In the genomic region with DNA sequence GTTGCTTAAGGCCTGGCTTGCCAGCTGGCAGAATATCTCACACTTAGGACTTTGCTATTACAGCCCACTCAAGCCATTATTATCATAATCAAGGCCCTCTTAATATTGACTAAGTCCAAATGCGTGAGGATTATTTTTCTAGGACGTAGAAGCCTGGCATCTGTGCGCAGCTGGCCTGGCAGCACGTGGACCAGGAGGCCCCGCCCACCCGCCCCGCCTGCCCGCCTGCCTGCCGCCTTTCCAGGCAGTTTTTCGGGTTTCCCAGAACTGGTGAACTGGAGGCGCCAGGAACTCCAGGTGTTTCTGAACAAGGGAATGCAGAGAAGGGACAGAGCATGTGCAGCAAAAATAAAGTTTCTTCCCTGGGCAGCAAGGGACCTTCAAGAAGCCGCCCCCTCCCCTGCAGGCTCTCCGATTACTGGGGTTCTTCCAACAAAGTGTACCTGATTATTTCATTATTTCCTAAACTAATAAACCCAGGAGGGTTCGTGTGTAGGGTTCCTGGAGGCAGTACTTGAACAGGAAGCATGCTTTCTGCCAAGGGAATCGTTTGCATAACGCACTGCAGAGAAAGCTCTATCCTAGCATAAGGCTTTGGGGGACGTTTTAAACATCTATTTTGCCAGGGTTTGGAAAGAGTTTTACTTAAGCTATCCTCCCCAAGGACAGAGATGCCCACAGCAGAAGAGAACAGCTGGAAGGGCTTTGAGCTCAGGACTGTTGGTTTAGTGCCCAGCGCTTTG, we compare ENCODE assay signal across 9 mouse cellular contexts. TPM values are rescaled to one million over a fixed set of nuclear protein-coding genes. Genes with fewer than 3 reads are reported as not detected.
DNase-seq lines count a peak whose midpoint lies in the region; ATAC-seq lines count a peak whose summit lies in the region.
"Had no signal": no experiment of that assay in that cellular context is flagged by ENCODE, and none has a peak within 500 bp of the region (broad histone marks: within the 10 kb centered on the region; RNA-seq: fewer than 3 reads in every experiment).

No protein-coding gene starts in this region.

- H3K4me2 ChIP-seq in forebrain, embryonic 13.5 days = peak overlapping the region; percentile 50
- H3K4me2 ChIP-seq in hindbrain, embryonic 11.5 days (replicated peaks; ENCODE audit: low read depth, low read length) = peak overlapping the region; percentile 26; the same call in 1 of the 2 replicates

- H3K27ac ChIP-seq in forebrain, embryonic 13.5 days = no peak overlapping the region
- no peak overlapping the region for H3K27ac ChIP-seq in hindbrain, embryonic 11.5 days (ENCODE audit: low read depth, low read length)

- no peaks in the 10 kb centered on the region for H3K27me3 ChIP-seq in forebrain, embryonic 13.5 days
- H3K27me3 ChIP-seq in hindbrain, embryonic 11.5 days (ENCODE audit: control insufficient read depth, insufficient read depth, low read length) = no peaks in the 10 kb centered on the region

- ATAC-seq in forebrain, embryonic 13.5 days = peak; percentile 90
- ATAC-seq in hindbrain, embryonic 11.5 days (ENCODE audit: low FRiP score) = peak; percentile 49
- ATAC-seq in megakaryocyte, adult 5-6 weeks (ENCODE audit: poor library complexity, severe bottlenecking) = no peak

- peak overlapping the region; percentile 19 for H3K4me3 ChIP-seq in forebrain, embryonic 13.5 days
- 0 out of 2 replicates have a peak overlapping the region, but pooled peaks have one; percentile 6 for H3K4me3 ChIP-seq in hindbrain, embryonic 11.5 days (ENCODE audit: low read depth, low read length)

- WGBS in forebrain, embryonic 13.5 days = 17% methylated on average over 18 of the region's 18 CpGs
- 18% methylated on average over 18 of the region's 18 CpGs for WGBS in hindbrain, embryonic 11.5 days

- no peak overlapping the region for H3K9ac ChIP-seq in forebrain, embryonic 13.5 days
- H3K9ac ChIP-seq in hindbrain, embryonic 11.5 days (ENCODE audit: low read depth, low read length) = no peak overlapping the region

- H3K9me3 ChIP-seq in forebrain, embryonic 13.5 days (replicated peaks) = no peaks in the 10 kb centered on the region
- no peaks in the 10 kb centered on the region for H3K9me3 ChIP-seq in hindbrain, embryonic 11.5 days (ENCODE audit: control insufficient read depth, low read length)

- H3K4me1 ChIP-seq in forebrain, embryonic 13.5 days = peaks cover 5% of the 10 kb centered on the region; the same call in 1 of the 2 replicates
- H3K4me1 ChIP-seq in hindbrain, embryonic 11.5 days (replicated peaks; ENCODE audit: control insufficient read depth, insufficient read depth, low read length) = no peaks in the 10 kb centered on the region

- no peaks in the 10 kb centered on the region for H3K36me3 ChIP-seq in forebrain, embryonic 13.5 days (ENCODE audit: poor library complexity, severe bottlenecking)
- H3K36me3 ChIP-seq in hindbrain, embryonic 11.5 days (ENCODE audit: control insufficient read depth, insufficient read depth, low read length) = no peaks in the 10 kb centered on the region

- peak; percentile 49 for DNase-seq in embryo, embryonic 10.5 days (ENCODE audit: low spot score)
- peak; percentile 34 for DNase-seq in hindbrain, embryonic 11.5 days (ENCODE audit: low spot score)
- peak; percentile 45 for DNase-seq in liver
- DNase-seq in neural tube, embryonic 10.5 days (ENCODE audit: extremely low spot score, low spot score) = peak; percentile 38
- DNase-seq in cerebellum, postnatal 4 days (ENCODE audit: low spot score in 2 of 2) = no peak
- no peak for DNase-seq in spleen, adult 12 weeks (ENCODE audit: low spot score)

RNA-seq across cellular contexts. Expression of a gene that starts 8.4 kb away (rescaled TPM):
- 0.22 TPM in 1 of 2 replicates, not detected in the other for polyA plus RNA-seq in forebrain, embryonic 13.5 days (2015; fragmentation: Nextera tagmentation; extraction: Ambion mirVana)
- polyA plus RNA-seq in hindbrain, embryonic 11.5 days (2014; fragmentation: Nextera tagmentation; extraction: Ambion mirVana) = 0.34 TPM in 1 of 2 replicates, not detected in the other
- 1.6 and 3.5 TPM in 2 replicates for total RNA-seq in megakaryocyte, adult 5-6 weeks (2015)
- total RNA-seq in megakaryocyte, adult 5-6 weeks (2017) = 1.6 and 4.7 TPM in 2 replicates
- total RNA-seq: left cerebral cortex, postnatal 25 days had no signal

RNA-seq across cellular contexts. Expression of a gene that starts 10.1 kb away (rescaled TPM):
- 0.03 TPM in 1 of 2 replicates, not detected in the other for polyA plus RNA-seq in forebrain, embryonic 13.5 days (2015; fragmentation: Nextera tagmentation; extraction: Ambion mirVana)
- polyA plus RNA-seq in hindbrain, embryonic 11.5 days (2014; fragmentation: Nextera tagmentation; extraction: Ambion mirVana) = not detected in 2 replicates
- 0.02 and 0.04 TPM in 2 replicates for total RNA-seq in megakaryocyte, adult 5-6 weeks (2015)
- 0.11 and 0.16 TPM in 2 replicates for total RNA-seq in megakaryocyte, adult 5-6 weeks (2017)

RNA-seq across cellular contexts. Expression of a gene that starts 28.1 kb away (rescaled TPM):
- 11.0 and 11.5 TPM in 2 replicates for polyA plus RNA-seq in forebrain, embryonic 13.5 days (2015; fragmentation: Nextera tagmentation; extraction: Ambion mirVana)
- 34.2 and 37.3 TPM in 2 replicates for polyA plus RNA-seq in hindbrain, embryonic 11.5 days (2014; fragmentation: Nextera tagmentation; extraction: Ambion mirVana)
- total RNA-seq in megakaryocyte, adult 5-6 weeks (2015) = 3,528 and 3,668 TPM in 2 replicates
- 1,567 and 1,601 TPM in 2 replicates for total RNA-seq in megakaryocyte, adult 5-6 weeks (2017)

RNA-seq across cellular contexts. Expression of a gene that starts 37.9 kb away (rescaled TPM):
- polyA plus RNA-seq in forebrain, embryonic 13.5 days (2015; fragmentation: Nextera tagmentation; extraction: Ambion mirVana) = 3.0 and 3.3 TPM in 2 replicates
- polyA plus RNA-seq in hindbrain, embryonic 11.5 days (2014; fragmentation: Nextera tagmentation; extraction: Ambion mirVana) = 4.7 and 8.3 TPM in 2 replicates
- 0.42 and 1.5 TPM in 2 replicates for total RNA-seq in megakaryocyte, adult 5-6 weeks (2015)
- total RNA-seq in megakaryocyte, adult 5-6 weeks (2017) = not detected in 2 replicates

RNA-seq across cellular contexts. Expression of a gene that starts 56.0 kb away (rescaled TPM):
- polyA plus RNA-seq in forebrain, embryonic 13.5 days (2015; fragmentation: Nextera tagmentation; extraction: Ambion mirVana) = 0.08 TPM in 1 of 2 replicates, not detected in the other
- polyA plus RNA-seq in hindbrain, embryonic 11.5 days (2014; fragmentation: Nextera tagmentation; extraction: Ambion mirVana) = 0.52 and 0.90 TPM in 2 replicates
- total RNA-seq in megakaryocyte, adult 5-6 weeks (2015) = 0.31 TPM in 1 of 2 replicates, not detected in the other
- total RNA-seq in megakaryocyte, adult 5-6 weeks (2017) = 0.18 and 0.94 TPM in 2 replicates

Comparison
In these comparisons a context has a peak if more than half of its experiments do, and no peak if none do; other contexts are left out.
1. DNase-seq: peak in embryo, embryonic 10.5 days (single experiment), hindbrain, embryonic 11.5 days (single experiment), liver (single experiment) and neural tube, embryonic 10.5 days (single experiment); none in cerebellum, postnatal 4 days (0 of 2) and spleen, adult 12 weeks (single experiment).